Mouse (Mus musculus) retina, postnatal 1 day (tissue): ENCODE data around the gene Hivep3.

ENCODE experiments used
- DNase-seq: peaks from one replicate; pipeline ENCODE4 v3.0.0-alpha.2; 2012

Hivep3 gene

DNA sequence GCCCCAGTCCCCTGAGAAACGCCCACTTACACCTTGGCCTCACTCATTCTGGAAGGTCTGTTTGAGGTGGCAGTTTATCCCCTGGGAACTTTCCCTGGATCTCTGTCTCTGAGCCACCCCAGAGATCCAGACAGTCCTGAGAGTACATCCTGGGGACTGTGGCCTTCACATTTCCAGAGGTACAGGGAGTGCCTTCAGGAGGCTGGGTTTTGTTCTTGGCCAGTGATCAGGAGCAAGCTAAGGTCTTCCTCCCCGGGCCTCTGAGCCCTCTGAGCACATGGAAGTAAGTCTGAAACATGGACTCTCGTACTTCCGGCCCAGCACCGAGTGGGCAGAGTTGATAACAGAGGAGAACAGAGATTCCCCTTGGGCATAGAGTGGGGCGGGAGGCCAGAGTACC lies 391.1 kb downstream of the Hivep3 start:
- no peak for DNase-seq

- DNase-seq = no peak
These were observed 392.5 kb downstream of the Hivep3 start for GRCm38 (mm10) chr4:120126047-120126446.

DNA sequence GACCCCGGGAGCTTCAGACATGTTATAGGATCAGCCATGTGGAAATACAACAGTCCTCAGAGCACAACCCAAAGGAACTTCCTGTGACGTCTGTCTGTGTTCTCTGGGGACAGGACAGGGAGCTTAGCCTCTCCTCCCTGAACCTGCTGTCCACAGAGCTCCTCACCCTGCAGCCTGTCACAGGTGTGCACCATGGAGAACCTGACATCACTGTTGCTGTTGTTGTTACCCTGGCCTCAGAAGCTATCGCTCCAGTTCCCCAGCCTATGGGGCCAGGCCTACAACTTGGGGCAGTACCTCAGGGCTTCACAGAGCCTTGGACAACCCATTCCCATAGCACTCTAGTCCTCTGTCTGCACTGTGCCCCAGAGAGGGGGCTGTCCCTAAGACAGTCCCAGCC lies 393.7 kb downstream of the Hivep3 start:
- no peak for DNase-seq

DNA sequence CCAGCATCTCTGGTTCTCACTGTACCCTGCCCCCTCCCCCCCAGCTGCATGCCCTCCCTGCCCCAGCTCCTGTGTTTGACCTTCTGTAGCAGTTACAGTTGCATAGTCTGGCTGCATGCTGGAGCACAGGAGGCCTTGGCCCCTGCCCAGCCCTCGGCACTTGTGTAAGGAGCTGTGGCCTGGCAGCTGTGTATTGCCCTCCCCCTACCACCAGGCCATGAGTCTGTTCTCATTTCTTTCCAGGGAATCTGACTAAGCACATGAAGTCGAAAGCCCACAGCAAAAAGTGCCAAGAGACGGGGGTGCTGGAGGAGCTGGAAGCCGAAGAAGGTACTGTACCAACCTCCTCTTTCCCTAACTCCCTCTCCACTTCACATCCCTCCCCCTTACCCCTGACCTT lies 394.4 kb downstream of the Hivep3 start:
- DNase-seq = no peak

GRCm38 (mm10) chr4:120129233-120129885 lies 395.8 kb downstream of the Hivep3 start:
- DNase-seq = peak; percentile 77

GRCm38 (mm10) chr4:120130926-120131325 lies 397.3 kb downstream of the Hivep3 start:
- DNase-seq = no peak

DNA sequence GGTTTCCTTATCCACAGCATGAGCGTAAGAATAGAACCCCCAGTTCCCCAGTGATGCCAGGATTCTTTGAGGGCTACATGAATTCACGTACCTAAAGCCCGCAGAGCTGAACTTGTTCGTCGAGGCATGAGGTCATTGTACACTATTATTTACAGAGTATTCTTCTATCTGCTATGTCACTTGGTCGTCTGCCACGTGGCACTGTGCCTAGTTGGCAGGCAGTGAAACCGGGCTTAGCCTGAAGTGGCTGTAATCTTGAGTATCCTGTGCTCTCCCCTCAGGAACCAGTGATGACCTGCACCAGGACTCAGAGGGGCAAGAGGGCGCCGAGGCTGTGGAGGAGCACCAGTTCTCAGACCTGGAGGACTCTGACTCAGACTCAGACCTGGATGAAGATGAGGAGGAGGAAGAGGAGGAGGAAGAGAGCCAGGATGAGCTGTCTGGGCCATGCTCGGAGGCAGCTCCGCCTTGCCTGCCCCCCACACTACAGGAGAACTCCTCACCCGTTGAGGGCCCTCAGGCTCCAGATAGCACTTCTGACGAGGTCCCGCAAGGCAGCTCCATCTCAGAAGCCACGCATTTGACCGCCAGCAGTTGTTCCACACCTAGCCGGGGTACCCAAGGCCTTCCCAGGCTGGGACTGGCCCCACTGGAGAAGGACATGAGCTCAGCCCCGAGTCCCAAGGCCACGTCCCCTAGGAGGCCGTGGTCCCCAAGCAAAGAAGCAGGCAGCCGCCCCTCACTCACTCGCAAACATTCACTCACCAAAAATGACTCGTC lies 398.0 kb downstream of the Hivep3 start:
- DNase-seq = peak; percentile 30

GRCm38 (mm10) chr4:120134223-120134622 lies 400.6 kb downstream of the Hivep3 start:
- no peak for DNase-seq

DNA sequence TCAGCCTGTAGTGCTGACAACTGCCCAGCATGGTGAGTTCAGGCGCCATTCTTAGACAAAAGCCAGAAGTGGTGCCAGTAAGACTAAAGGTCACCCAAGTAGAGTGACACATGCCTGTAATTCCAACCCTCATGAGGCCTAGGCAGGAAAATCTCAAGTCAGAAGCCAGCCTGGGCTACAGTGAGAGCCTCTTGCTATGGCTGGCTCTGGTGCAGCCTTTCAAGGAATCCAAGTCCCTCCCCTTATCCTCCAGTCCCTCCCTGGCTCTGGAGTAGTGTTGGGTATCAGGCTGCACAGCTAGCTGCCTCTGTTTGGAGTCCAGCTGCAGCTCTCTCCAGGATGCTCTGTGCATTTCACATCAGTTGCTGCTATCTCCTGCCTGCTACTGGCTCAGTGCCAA lies 408.2 kb downstream of the Hivep3 start:
- no peak for DNase-seq

DNA sequence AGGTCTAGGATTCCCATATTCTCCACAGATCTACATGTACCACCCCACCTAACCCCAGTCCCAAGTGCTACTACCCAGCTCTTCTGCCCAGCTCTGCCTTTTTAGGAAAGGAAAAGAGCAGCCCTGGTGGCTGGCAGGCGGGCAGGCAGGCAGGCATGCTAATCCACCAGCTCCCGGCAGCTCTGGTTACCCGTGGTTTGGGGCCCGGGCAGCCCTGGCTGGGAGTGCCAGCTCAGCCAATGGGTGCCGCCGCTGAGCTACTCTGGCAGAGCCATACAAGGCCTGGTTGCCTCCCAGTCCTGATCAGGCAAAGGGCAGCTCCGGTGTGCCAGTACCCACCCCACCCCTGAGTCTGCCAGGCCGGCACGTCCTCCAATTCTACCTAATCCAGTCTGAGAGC lies 409.3 kb downstream of the Hivep3 start:
- no peak for DNase-seq

- DNase-seq = no peak
These were observed 410.8 kb downstream of the Hivep3 start for GRCm38 (mm10) chr4:120144343-120144742.

DNA sequence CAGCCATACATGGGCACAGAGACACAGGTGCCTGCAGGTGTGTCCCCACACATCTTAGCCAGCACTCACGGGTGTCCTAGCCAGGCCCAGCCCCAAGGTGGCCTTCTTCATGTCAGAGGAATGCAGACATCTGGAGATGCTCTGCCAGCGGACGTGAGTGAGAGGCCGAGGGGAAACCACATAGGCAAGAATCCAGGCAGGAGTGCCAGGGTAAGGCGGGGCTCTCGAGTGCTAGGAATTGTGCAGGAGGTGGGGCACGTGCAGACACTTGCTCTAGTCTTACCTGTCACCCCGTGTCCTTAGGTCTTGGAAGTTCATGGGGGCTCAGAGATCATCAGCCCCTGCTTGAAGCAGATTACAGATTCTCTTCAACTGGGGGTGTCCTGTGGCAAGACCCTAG lies 412.3 kb downstream of the Hivep3 start:
- no peak for DNase-seq

DNA sequence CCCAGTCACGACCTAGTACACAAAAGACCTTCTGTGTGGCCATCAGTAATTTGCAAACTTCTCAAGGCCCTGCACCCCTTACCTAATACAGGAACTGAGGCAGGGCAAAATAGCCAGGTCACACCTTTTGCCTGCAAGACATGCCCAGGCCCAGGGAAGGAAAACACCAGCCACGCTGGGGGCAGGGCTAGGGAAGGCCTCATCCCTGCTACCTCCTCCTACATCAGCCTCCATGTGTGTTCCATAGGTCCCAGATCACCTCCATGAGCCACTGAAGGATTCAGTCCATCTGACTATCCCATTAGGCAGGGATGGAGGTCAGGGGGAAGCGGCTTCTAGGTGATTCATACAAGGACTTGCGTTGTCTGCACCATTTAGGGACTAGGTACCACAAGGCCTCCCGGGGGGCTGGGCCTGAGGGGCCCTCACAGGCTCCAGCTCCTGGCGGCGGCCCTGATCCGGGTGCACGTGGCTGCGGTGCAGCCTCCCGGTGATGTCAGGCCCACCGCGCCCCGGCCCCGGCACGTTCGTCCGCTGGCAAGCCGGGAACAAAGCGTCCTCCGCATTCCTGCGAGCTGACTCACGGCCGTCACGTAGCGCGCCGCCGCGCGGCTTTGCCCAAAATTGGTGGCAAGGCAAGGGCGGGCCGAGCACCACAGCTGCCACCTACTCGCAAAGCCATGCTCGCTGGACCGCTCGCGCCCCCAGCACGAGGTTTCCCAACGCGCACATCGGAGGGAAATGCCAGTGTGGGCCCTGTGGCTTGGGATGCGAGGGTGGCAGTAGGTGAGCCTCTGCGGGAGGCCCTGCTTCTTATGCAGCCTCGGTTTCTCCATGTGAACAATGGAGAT lies 414.9 kb downstream of the Hivep3 start:
- peak; percentile 91 for DNase-seq

DNA sequence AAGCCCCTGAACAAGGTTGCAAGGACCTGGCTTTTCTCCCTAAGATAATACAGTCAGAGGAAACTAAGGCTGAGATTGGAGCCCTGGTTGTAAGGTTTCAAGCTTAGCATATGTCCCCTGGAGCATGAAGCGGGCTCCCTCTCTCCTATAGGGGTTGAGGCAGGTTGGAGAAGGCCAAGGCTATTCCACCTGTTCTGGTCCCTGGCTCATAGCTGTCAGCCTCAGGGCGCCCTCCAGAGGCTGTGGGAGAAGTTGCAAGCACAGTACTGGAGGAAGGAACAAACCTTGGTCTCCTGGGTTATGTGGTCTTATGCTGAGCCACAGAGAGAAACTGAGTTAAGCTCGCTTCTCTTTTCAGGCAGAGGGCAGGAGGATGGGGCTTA lies 415.5 kb downstream of the Hivep3 start:
- DNase-seq = peak; percentile 60

- no peak for DNase-seq
These were observed 416.8 kb downstream of the Hivep3 start for GRCm38 (mm10) chr4:120150345-120150920.

GRCm38 (mm10) chr4:120151906-120152305 lies 418.3 kb downstream of the Hivep3 start:
- DNase-seq = no peak

DNA sequence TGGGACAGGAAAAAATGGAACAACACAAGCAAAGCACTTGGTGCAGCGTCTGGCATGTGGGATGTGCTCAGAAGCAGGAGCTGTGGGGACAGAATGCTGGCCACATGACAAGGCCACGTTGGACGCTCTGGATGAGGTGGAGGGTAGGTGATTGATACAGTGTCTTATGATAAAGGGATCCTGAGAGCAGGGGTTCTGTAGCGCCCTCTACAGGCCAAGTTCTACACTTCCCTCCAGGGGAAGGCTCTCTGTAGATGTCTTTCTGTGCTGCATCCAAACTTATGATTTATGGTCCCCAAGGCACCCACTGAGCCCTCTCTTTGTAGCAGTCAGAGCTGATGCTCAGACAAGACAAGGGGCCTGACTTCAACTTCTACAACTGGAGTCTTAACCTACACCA lies 419.1 kb downstream of the Hivep3 start:
- DNase-seq = no peak

GRCm38 (mm10) chr4:120153736-120154135 lies 420.2 kb downstream of the Hivep3 start:
- no peak for DNase-seq

DNA sequence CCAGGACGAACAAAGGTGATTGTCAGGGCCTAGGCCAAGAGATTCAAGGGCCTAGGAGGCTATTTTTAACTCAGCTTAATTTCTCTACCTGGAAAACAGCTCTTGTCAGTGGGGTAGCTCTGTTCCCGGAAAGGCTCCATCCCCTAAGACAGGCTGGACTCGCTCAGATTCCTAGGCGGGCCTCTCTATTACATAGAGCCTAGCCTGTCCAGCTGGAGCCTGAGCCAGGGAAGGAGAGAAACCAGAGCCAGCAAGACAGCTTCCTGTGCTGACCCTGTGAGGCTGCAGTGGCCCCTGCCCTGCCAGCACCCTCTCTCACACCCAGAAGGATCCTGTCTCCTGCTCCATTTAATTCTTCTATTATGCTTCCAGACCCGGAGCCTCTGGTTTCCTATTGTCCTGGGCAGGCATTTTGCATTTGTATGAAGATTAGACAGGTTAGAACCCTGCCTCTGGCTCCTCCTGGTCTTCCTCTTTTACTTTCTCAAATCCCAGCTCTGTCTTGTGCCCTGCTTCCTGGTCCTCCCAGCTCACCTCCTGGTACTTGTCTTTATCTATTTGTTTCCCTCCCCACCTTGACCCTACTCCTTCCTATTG lies 425.2 kb downstream of the Hivep3 start:
- no peak for DNase-seq

DNA sequence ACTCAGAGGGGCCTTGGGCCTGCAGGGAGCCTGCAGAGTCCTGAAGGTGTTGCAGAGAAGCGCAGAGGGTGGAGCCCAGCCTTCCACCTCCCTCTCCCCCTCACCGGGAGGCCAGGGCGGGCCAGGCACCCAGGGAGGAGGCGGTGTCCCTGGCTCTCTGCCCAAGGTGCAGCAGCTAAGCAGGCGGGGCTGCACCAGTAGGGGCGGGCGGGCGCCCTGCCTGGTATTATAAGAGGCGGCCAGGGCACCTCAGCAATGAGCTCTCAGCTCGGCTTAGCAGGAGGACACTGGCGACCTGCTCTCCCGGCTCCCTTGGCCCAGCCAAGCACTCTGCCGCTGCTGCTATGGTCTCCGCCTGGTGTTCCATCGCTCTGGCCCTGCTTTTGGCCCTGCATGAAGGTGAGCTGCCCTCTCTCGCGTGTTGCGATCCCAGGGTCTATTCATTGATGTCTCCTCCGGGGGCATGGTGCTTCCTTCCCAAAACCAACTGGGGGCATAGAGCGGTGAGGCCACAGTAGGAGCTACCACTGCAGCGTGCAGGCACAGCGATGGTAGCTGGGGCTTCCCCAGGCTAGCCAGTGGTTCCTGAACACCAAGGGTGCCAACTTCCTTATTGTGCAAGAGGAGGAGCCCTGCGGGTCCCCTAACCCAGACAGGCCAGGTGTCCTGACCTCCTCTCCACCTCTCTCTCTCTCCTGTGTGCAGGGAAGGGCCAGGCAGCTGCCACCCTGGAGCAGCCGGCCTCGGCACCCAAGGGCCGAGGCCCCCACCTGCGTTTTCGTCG lies 427.8 kb downstream of the Hivep3 start, which contains the start of gene Edn2:
TSS of gene Edn2 (plus strand) at position 41 of the 784 bp plus-strand sequence.
- DNase-seq = peak; percentile 55

- no peak for DNase-seq
These were observed 429.0 kb downstream of the Hivep3 start for GRCm38 (mm10) chr4:120162586-120162985.

DNA sequence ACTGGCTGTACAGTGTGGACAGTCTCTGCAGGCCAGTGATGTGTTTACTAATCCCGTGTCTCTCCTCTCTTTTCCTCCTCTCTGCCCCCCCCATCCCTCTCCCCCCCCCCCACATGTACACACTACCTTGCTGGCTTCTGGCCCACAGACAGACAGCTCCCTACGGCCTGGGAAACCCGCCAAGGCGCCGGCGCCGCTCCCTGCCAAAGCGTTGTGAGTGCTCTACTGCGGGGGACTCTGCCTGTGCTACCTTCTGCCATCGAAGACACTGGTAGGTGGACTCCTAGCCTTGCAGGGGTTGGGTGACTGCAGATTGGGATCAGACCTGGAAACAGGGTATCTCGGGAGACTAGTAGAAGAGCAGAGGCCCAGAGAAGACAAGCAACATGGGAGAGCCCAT lies 429.7 kb downstream of the Hivep3 start:
- no peak for DNase-seq
